Mouse (Mus musculus) lung, adult 2 months (tissue): ENCODE data around the gene Fam81b.

Source experiments
- CTCF ChIP-seq: fragments of 200-500 bp; IDR thresholded peaks from 2 replicates; pipeline ENCODE4 v1.5.1; 2011; ENCODE audit warnings: mild to moderate bottlenecking, low read length, control low read depth; ENCODE audit not compliant: insufficient read depth
- POLR2A ChIP-seq: fragments of 200-500 bp; IDR thresholded peaks from 2 replicates; pipeline ENCODE4 v1.6.1; 2011; ENCODE audit warnings: low read depth, mild to moderate bottlenecking, control low read depth, low read length, borderline replicate concordance; ENCODE audit errors: extremely low read depth

- TF ChIP-seq CTCF = no peak
- no peak for TF ChIP-seq POLR2A
Measured at GRCm38 (mm10) chr13:76190273-76190672, 114.6 kb downstream of the Fam81b start.
